ENCODE assay signal across 8 mouse cellular contexts in the genomic region with DNA sequence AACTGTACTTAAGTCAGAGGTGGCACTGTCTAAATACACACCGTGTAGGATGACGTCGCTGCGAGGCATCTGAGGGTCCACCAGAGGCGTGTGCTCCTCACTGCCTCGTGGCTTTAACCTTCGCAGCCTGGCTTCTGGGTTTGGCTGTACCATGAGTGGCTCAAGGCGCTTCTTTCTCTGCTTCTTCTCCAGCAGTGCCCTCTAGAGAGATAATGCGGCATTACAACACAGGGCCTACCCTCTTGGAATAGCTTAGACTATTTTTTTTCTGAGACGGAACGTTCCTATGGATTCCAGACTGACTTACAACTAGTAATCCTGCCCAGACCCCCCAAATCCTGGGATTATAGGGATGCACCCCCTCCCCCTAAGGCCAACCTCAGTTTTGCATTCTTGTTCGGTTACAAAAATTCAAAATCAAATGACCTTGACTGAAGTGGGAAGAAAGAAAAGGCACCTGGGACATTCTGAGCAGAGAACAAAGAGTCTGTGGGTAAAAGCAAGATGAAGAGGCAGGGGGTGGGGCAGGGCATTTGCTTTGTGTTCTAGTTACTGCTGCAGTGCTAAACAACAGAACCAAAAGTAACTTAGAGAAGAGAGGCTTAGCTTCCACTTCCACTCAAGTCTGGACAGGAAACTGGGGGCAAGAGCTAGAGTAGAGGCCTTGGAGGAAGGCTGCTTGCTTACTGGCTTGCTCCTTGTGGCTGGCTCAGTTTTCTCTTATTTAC. TPM values are rescaled to one million over a fixed set of nuclear protein-coding genes. Genes with fewer than 3 reads are reported as not detected.
A peak's percentile ranks its signal among the peaks of the same experiment; 100 is the strongest.
DNase-seq lines count a peak whose midpoint lies in the region; ATAC-seq lines count a peak whose summit lies in the region.

No protein-coding gene starts in this region.

- H3K4me1 ChIP-seq in forebrain, embryonic 13.5 days, result peaks cover 9% of the 10 kb centered on the region
- peaks cover 5% of the 10 kb centered on the region for H3K4me1 ChIP-seq in liver, embryonic 16.5 days (ENCODE audit: control insufficient read depth, low read depth, low read length)
- H3K4me1 ChIP-seq in neural tube, embryonic 13.5 days (replicated peaks), result peaks cover 23% of the 10 kb centered on the region

- H3K9ac ChIP-seq in forebrain, embryonic 13.5 days, result no peak overlapping the region; the same call in 1 of the 2 replicates
- no peak overlapping the region for H3K9ac ChIP-seq in liver, embryonic 16.5 days (ENCODE audit: low read depth, low read length)
- no peak overlapping the region for H3K9ac ChIP-seq in neural tube, embryonic 13.5 days

- peaks cover 55% of the 10 kb centered on the region for H3K36me3 ChIP-seq in forebrain, embryonic 13.5 days (ENCODE audit: poor library complexity, severe bottlenecking)
- H3K36me3 ChIP-seq in liver, embryonic 16.5 days (ENCODE audit: control insufficient read depth, insufficient read depth), result no peaks in the 10 kb centered on the region
- peaks cover 57% of the 10 kb centered on the region for H3K36me3 ChIP-seq in neural tube, embryonic 13.5 days

- H3K27me3 ChIP-seq in forebrain, embryonic 13.5 days, result no peaks in the 10 kb centered on the region
- H3K27me3 ChIP-seq in liver, embryonic 16.5 days (ENCODE audit: control insufficient read depth, insufficient read depth, low read depth, low read length), result no peaks in the 10 kb centered on the region
- H3K27me3 ChIP-seq in neural tube, embryonic 13.5 days, result no peaks in the 10 kb centered on the region

- intact Hi-C loops in heart, postnatal 10 days (cut with DNase I), result no loop called here

- H3K27ac ChIP-seq in forebrain, embryonic 13.5 days, result 0 out of 2 replicates have a peak overlapping the region, but pooled peaks have one; percentile 11
- no peak overlapping the region for H3K27ac ChIP-seq in liver, embryonic 16.5 days (ENCODE audit: low read length)
- no peak overlapping the region for H3K27ac ChIP-seq in neural tube, embryonic 13.5 days (replicated peaks)

- no peak overlapping the region for H3K4me3 ChIP-seq in forebrain, embryonic 13.5 days
- no peak overlapping the region for H3K4me3 ChIP-seq in liver, embryonic 16.5 days (ENCODE audit: low read depth, low read length)
- no peak overlapping the region for H3K4me3 ChIP-seq in neural tube, embryonic 13.5 days

- peak; percentile 91 for ATAC-seq in forebrain, embryonic 13.5 days
- peak; percentile 22; the same call in 1 of the 2 replicates for ATAC-seq in liver, embryonic 16.5 days (ENCODE audit: low read depth)
- peak; percentile 84 for ATAC-seq in neural tube, embryonic 13.5 days (ENCODE audit: low read depth)

- peaks cover 9% of the 10 kb centered on the region; the same call in 1 of the 2 replicates for H3K9me3 ChIP-seq in forebrain, embryonic 13.5 days (replicated peaks)
- H3K9me3 ChIP-seq in liver, embryonic 16.5 days (replicated peaks; ENCODE audit: control insufficient read depth, low read length), result no peaks in the 10 kb centered on the region
- peaks cover 11% of the 10 kb centered on the region; the same call in 1 of the 2 replicates for H3K9me3 ChIP-seq in neural tube, embryonic 13.5 days

- DNase-seq in ES-CJ7 (ENCODE audit: low read depth, low spot score), result peak; percentile 97
- DNase-seq in c-Kit-positive CD71-negative TER-119-negative erythroid progenitor cells, embryonic 14.5 days (ENCODE audit: low read depth), result peak; percentile 72
- peak; percentile 78 to 87 for DNase-seq in heart, postnatal 10 days
- DNase-seq in kidney, postnatal 36 days, result peak; percentile 74 to 88
- peak; percentile 73 for DNase-seq in thymus, postnatal 14 days

- peak overlapping the region; percentile 16; the same call in 1 of the 2 replicates for H3K4me2 ChIP-seq in forebrain, embryonic 13.5 days
- no peak overlapping the region for H3K4me2 ChIP-seq in liver, embryonic 16.5 days (ENCODE audit: low read depth, low read length)
- H3K4me2 ChIP-seq in neural tube, embryonic 13.5 days, result no peak overlapping the region

- 21% methylated on average over 12 of the region's 12 CpGs for WGBS in forebrain, embryonic 13.5 days
- 15% methylated on average over 12 of the region's 12 CpGs for WGBS in liver, embryonic 16.5 days (ENCODE audit: insufficient replicate concordance)
- 25% methylated on average over 12 of the region's 12 CpGs for WGBS in neural tube, embryonic 13.5 days

RNA-seq across cellular contexts. Expression of gene Tulp3, which starts 21.1 kb away (rescaled TPM):
- 15.9 and 17.5 TPM in 2 replicates for polyA plus RNA-seq in forebrain, embryonic 13.5 days (2015; fragmentation: Nextera tagmentation; extraction: Ambion mirVana)
- total RNA-seq in heart, postnatal 10 days (2021), result 1 to 10 TPM; 8.7 to 8.9 TPM
- polyA plus RNA-seq in liver, embryonic 16.5 days (2015; fragmentation: Nextera tagmentation; extraction: Ambion mirVana), result 1.4 and 1.7 TPM in 2 replicates
- polyA plus RNA-seq in neural tube, embryonic 13.5 days (2015; fragmentation: Nextera tagmentation; extraction: Ambion mirVana), result 20.8 and 21.0 TPM in 2 replicates

RNA-seq across cellular contexts. Expression of gene Rhno1, which starts 28.1 kb away (rescaled TPM):
- 180 TPM in 2 replicates for polyA plus RNA-seq in forebrain, embryonic 13.5 days (2015; fragmentation: Nextera tagmentation; extraction: Ambion mirVana)
- total RNA-seq in heart, postnatal 10 days (2021), result 10 to 100 TPM; 14.7 to 15.3 TPM
- 48.0 and 54.8 TPM in 2 replicates for polyA plus RNA-seq in liver, embryonic 16.5 days (2015; fragmentation: Nextera tagmentation; extraction: Ambion mirVana)
- polyA plus RNA-seq in neural tube, embryonic 13.5 days (2015; fragmentation: Nextera tagmentation; extraction: Ambion mirVana), result 101 and 115 TPM in 2 replicates

RNA-seq across cellular contexts. Expression of gene Foxm1, which starts 28.2 kb away (rescaled TPM):
- polyA plus RNA-seq in forebrain, embryonic 13.5 days (2015; fragmentation: Nextera tagmentation; extraction: Ambion mirVana), result 42.5 and 44.0 TPM in 2 replicates
- 10 to 100 TPM; 10.4 to 14.1 TPM for total RNA-seq in heart, postnatal 10 days (2021)
- polyA plus RNA-seq in liver, embryonic 16.5 days (2015; fragmentation: Nextera tagmentation; extraction: Ambion mirVana), result 14.4 and 17.3 TPM in 2 replicates
- 7.2 and 9.4 TPM in 2 replicates for polyA plus RNA-seq in neural tube, embryonic 13.5 days (2015; fragmentation: Nextera tagmentation; extraction: Ambion mirVana)

RNA-seq across cellular contexts. Expression of gene Tead4, which starts 33.9 kb away (rescaled TPM):
- 0.36 and 0.81 TPM in 2 replicates for polyA plus RNA-seq in forebrain, embryonic 13.5 days (2015; fragmentation: Nextera tagmentation; extraction: Ambion mirVana)
- 1 to 10 TPM; 5.7 to 6.1 TPM for total RNA-seq in heart, postnatal 10 days (2021)
- polyA plus RNA-seq in liver, embryonic 16.5 days (2015; fragmentation: Nextera tagmentation; extraction: Ambion mirVana), result 0.44 and 0.51 TPM in 2 replicates
- polyA plus RNA-seq in neural tube, embryonic 13.5 days (2015; fragmentation: Nextera tagmentation; extraction: Ambion mirVana), result 0.95 and 1.2 TPM in 2 replicates

RNA-seq across cellular contexts. Expression of gene Tex52, which starts 40.7 kb away (rescaled TPM):
- polyA plus RNA-seq in forebrain, embryonic 13.5 days (2015; fragmentation: Nextera tagmentation; extraction: Ambion mirVana), result 1.0 and 1.2 TPM in 2 replicates
- not detected for total RNA-seq in heart, postnatal 10 days (2021)
- polyA plus RNA-seq in liver, embryonic 16.5 days (2015; fragmentation: Nextera tagmentation; extraction: Ambion mirVana), result not detected in 2 replicates
- 0.53 TPM in 1 of 2 replicates, not detected in the other for polyA plus RNA-seq in neural tube, embryonic 13.5 days (2015; fragmentation: Nextera tagmentation; extraction: Ambion mirVana)

Comparison
In these comparisons a context has a peak if more than half of its experiments do, and no peak if none do; other contexts are left out.
1. ATAC-seq: peak in every context shown above with its lines; median percentile 91 in forebrain, embryonic 13.5 days; 84 in neural tube, embryonic 13.5 days; 22 in liver, embryonic 16.5 days.